Mouse (Mus musculus) ES-E14 (cell line): ENCODE data around the gene Gm21103. TPM values are rescaled to one million over a fixed set of nuclear protein-coding genes. Genes with fewer than 3 reads are reported as not detected.
"Not testable (repeated sequence)": the region's sequence is repeated elsewhere in the genome, so short reads cannot be mapped to it uniquely, and the experiment has no call there.

Source experiments
- DNase-seq: peaks from one replicate; pipeline ENCODE4 v3.0.0-alpha.2; 2013; ENCODE audit warnings: low read depth, low spot score
- H3K27ac ChIP-seq: 2 replicates; pipeline ENCODE4 v1.5.1; 2012; ENCODE audit warnings: low read depth, mild to moderate bottlenecking, low read length, moderate library complexity, mixed read lengths; ENCODE audit not compliant: poor library complexity, insufficient read depth, severe bottlenecking
- H3K36me3 ChIP-seq: 2 replicates; pipeline ENCODE4 v1.6.1; 2012; ENCODE audit warnings: mild to moderate bottlenecking, low read length, moderate library complexity, mixed read lengths; ENCODE audit not compliant: control insufficient read depth, poor library complexity, insufficient read depth, severe bottlenecking
- H3K4me1 ChIP-seq, 2 experiments: fragments of 150-350 bp in 1 of 2; sonication (generic) in 1 of 2; 2 replicates each; pipeline ENCODE4 v1.6.1; 2012; ENCODE audit warnings: low read length in 2 of 2, mild to moderate bottlenecking in 1 of 2, mixed read lengths in 1 of 2; ENCODE audit not compliant: control insufficient read depth in 2 of 2, insufficient read depth in 2 of 2, poor library complexity in 1 of 2
- H3K4me3 ChIP-seq, 2 experiments: fragments of 150-350 bp in 1 of 2; sonication (generic) in 1 of 2; 2 replicates each; pipeline ENCODE4 v1.5.1; 2012; ENCODE audit warnings: low read length in 2 of 2, low read depth in 1 of 2, mild to moderate bottlenecking in 1 of 2, mixed read lengths in 1 of 2; ENCODE audit not compliant: insufficient read depth in 1 of 2, poor library complexity in 1 of 2, severe bottlenecking in 1 of 2
- H3K9ac ChIP-seq: 2 replicates; pipeline ENCODE4 v1.6.1; 2012; ENCODE audit warnings: low read depth, mild to moderate bottlenecking, low read length, mixed read lengths; ENCODE audit not compliant: poor library complexity, insufficient read depth, severe bottlenecking
- H3K9me3 ChIP-seq: fragments of 150-350 bp; sonication (generic); 2 replicates; pipeline ENCODE4 v1.6.1; 2012; ENCODE audit warnings: low read depth, mild to moderate bottlenecking, low read length; ENCODE audit not compliant: control insufficient read depth, insufficient read depth
- in situ Hi-C, 2 experiments: fragments of 600-800 bp; cut with MboI; formaldehyde crosslinking; loops; one replicate each; pipeline ENCODE4 v1.15.1; 2025; ENCODE audit warnings: low sequenced_read_pairs in 2 of 2, inconsistent platforms in 1 of 2; ENCODE audit not compliant: unreplicated experiment in 2 of 2
- total RNA-seq: library from RNA; depleted of rRNA; stranded (reverse); fragments of 300-350 nt; gene quantifications from 2 replicates; pipeline ENCODE4 v1.2.3, GENCODE M21; 2012; rRNA removed

Gene Gm21103
- 0.13 and 0.21 TPM in 2 replicates for total RNA-seq

- H3K4me1 ChIP-seq, H3K9ac ChIP-seq, DNase-seq, H3K4me3 ChIP-seq, H3K36me3 ChIP-seq, H3K9me3 ChIP-seq, in situ Hi-C loops, H3K27ac ChIP-seq: not testable (repeated sequence)
Observed at GRCm38 (mm10) chr14:6304743-6305142, at the start of gene Gm21103. Gene Gm21103, minus strand, starts transcription at chr14:6304843.

- H3K9me3 ChIP-seq, H3K9ac ChIP-seq, H3K36me3 ChIP-seq, in situ Hi-C loops, H3K4me3 ChIP-seq, DNase-seq, H3K27ac ChIP-seq, H3K4me1 ChIP-seq: not testable (repeated sequence)
Observed at GRCm38 (mm10) chr14:6343578-6343977, 38.9 kb upstream of the Gm21103 start, which contains the start of gene Gm3618. Gene Gm3618, minus strand, starts transcription at chr14:6343678.

GRCm38 (mm10) chr14:6286931-6287715 is 17.5 kb downstream of the Gm21103 start, which contains the start of gene Gm3411:
Gene Gm3411, minus strand, starts transcription at chr14:6287250.
- H3K36me3 ChIP-seq, DNase-seq, H3K4me1 ChIP-seq, H3K27ac ChIP-seq, in situ Hi-C loops, H3K9me3 ChIP-seq: not testable (repeated sequence)
- Histone ChIP-seq H3K4me3 (peak within 1 kb of the TSS; percentile 50 to 52; a peak in 3 of 4 replicates), H3K9ac (peak within 1 kb of the TSS; percentile 33; the same call in 1 of the 2 replicates)

Other genes starting within 250 kb of the Gm21103 start
- 0.32 TPM in 1 of 2 replicates, not detected in the other for gene Gm6337, start 246.6 kb downstream of the Gm21103 start, total RNA-seq
- gene Gm8206, start 210.9 kb downstream of the Gm21103 start, total RNA-seq: 1.3 and 1.7 TPM in 2 replicates
- 0.09 TPM in 1 of 2 replicates, not detected in the other for gene Gm3468, start 196.2 kb downstream of the Gm21103 start, total RNA-seq
- gene Gm3476, start 179.0 kb downstream of the Gm21103 start, total RNA-seq: not detected in 2 replicates
- not detected in 2 replicates for gene Gm21560, start 85.6 kb downstream of the Gm21103 start, total RNA-seq
- gene Gm3411, start 17.6 kb downstream of the Gm21103 start, total RNA-seq: 5.8 and 7.3 TPM in 2 replicates
- gene Gm3618, start 38.8 kb upstream of the Gm21103 start, total RNA-seq: not detected in 2 replicates
- not detected in 2 replicates for gene Gm16440, start 85.5 kb upstream of the Gm21103 start, total RNA-seq
- gene Gm3591, start 107.6 kb upstream of the Gm21103 start, total RNA-seq: 11.5 and 17.2 TPM in 2 replicates
- gene Gm3594, start 139.8 kb upstream of the Gm21103 start, total RNA-seq: not detected in 2 replicates
- not detected in 2 replicates for gene Gm8356, start 232.4 kb upstream of the Gm21103 start, total RNA-seq